Mouse (Mus musculus) stomach, postnatal 0 days (tissue): ENCODE data around the gene Ripor2.

Experiments used
- CTCF ChIP-seq: IDR thresholded peaks from 2 replicates; pipeline ENCODE4 v1.5.1; 2016; ENCODE audit warnings: antibody characterized with exemption, low read depth, mild to moderate bottlenecking, moderate library complexity
- EP300 ChIP-seq: optimal IDR thresholded peaks from 2 replicates; pipeline ENCODE3; 2016; ENCODE audit warnings: antibody characterized with exemption

- TF ChIP-seq CTCF (no peak), EP300 (no peak)
These were observed 37.7 kb downstream of the Ripor2 start for GRCm38 (mm10) chr13:24619711-24620110.
